Mouse (Mus musculus) embryonic fibroblast, embryonic 13.5 days (primary cell): ENCODE results near the gene Cyp2b19.

Source experiments
- CTCF ChIP-seq: IDR thresholded peaks from 2 replicates; pipeline ENCODE4 v1.5.1; 2011; ENCODE audit warnings: mild to moderate bottlenecking, control low read depth, low read length, moderate library complexity, borderline replicate concordance; ENCODE audit not compliant: insufficient read depth
- POLR2A ChIP-seq: IDR thresholded peaks from 2 replicates; pipeline ENCODE4 v1.6.1; 2011; ENCODE audit warnings: low read depth, mild to moderate bottlenecking, control low read depth, low read length, moderate library complexity

DNA sequence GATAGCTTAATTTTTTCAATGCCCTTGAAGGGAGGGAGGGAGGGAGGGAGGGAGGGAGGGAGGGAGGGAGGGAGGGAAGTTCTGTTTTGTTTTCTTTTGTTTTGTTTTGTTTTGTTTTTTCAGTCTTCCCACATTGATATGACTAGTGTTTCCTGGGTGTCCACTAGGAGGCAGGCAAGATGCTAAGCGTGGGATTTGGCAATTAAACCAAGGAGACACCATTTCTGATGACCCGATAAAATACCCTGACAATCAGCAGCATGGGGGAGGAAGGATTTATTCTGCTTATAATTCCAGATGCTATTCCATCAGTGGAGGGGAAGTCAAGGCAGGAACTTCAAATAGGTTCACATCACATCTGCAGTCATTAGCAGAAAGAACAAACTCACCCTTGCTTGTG, 20.9 kb downstream of the Cyp2b19 start:
- no peak for TF ChIP-seq POLR2A
- TF ChIP-seq CTCF, result no peak
